Mouse (Mus musculus) midbrain, embryonic 13.5 days (tissue): ENCODE data around the gene Tmem45b. TPM values are rescaled to one million over a fixed set of nuclear protein-coding genes. Genes with fewer than 3 reads are reported as not detected.

Experiments
- ATAC-seq: fragments of 200-750 bp; cut with Nextera tagmentation; 2 replicates; pipeline ENCODE4 v1.8.0; 2017; ENCODE audit warnings: mild to moderate bottlenecking, moderate TSS enrichment, moderate library complexity
- H3K27ac ChIP-seq: fragments of 300-500 bp; sonication (generic); 2 replicates; pipeline ENCODE4 v1.5.1; 2015; ENCODE audit warnings: inconsistent platforms, mild to moderate bottlenecking, moderate library complexity
- H3K27me3 ChIP-seq: fragments of 300-500 bp; sonication (generic); 2 replicates; pipeline ENCODE4 v1.6.1; 2015; ENCODE audit warnings: mild to moderate bottlenecking, inconsistent platforms
- H3K36me3 ChIP-seq: fragments of 300-500 bp; sonication (generic); 2 replicates; pipeline ENCODE4 v1.6.1; 2015; ENCODE audit warnings: mild to moderate bottlenecking, inconsistent platforms
- H3K4me1 ChIP-seq: fragments of 300-500 bp; sonication (generic); replicated peaks from 2 replicates; pipeline ENCODE4 v1.6.1; 2015; ENCODE audit warnings: inconsistent platforms
- H3K4me2 ChIP-seq: fragments of 300-500 bp; sonication (generic); replicated peaks from 2 replicates; pipeline ENCODE4 v1.6.1; 2015; ENCODE audit warnings: moderate library complexity, mild to moderate bottlenecking, inconsistent platforms
- H3K4me3 ChIP-seq: fragments of 300-500 bp; sonication (generic); replicated peaks from 2 replicates; pipeline ENCODE4 v1.5.1; 2015; ENCODE audit warnings: mild to moderate bottlenecking, inconsistent platforms
- H3K9ac ChIP-seq: fragments of 300-500 bp; sonication (generic); replicated peaks from 2 replicates; pipeline ENCODE4 v1.6.1; 2015; ENCODE audit warnings: mild to moderate bottlenecking, inconsistent platforms
- H3K9me3 ChIP-seq: fragments of 300-500 bp; sonication (generic); 2 replicates; pipeline ENCODE4 v1.6.1; 2016; ENCODE audit warnings: mild to moderate bottlenecking, inconsistent platforms
- WGBS: fragments of 180-500 bp; shearing (Covaris S2); methylation state at CpG from one replicate; pipeline ENCODE4 v1.1.7; 2015; 5-methylcytosine and 5-hydroxymethylcytosine counted together
- polyA plus RNA-seq: library from polyadenylated mRNA; unstranded; fragments of >200 nt; fragmentation: Nextera tagmentation; extraction: Ambion mirVana; gene quantifications from 2 replicates; pipeline ENCODE4 v1.2.1, GENCODE M21; 2015

The Tmem45b gene
- polyA plus RNA-seq, 1 experiment from 2014 or later, result 0.13 TPM

DNA sequence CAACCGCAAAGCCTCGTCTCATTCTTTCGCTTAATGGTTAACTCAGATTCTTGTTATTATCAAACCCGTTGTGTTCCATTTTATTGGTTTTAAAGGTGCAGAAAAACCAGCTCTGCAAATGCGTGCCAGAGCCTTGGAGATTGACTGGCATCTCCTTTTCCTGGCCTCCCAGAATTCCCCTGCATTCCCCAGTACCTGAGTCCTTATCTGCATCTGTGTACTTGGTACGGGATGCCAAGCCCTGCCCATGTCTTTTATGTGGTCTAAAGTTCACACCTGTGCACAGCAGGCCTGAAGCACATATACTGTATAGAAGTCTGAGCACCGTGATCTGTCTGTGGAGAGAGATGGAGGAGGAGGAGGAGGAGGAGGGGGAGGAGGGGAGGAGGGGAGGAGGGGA, 26.4 kb downstream of the Tmem45b start:
- H3K4me3 ChIP-seq, result no peak overlapping the region
- H3K27ac ChIP-seq, result no peak overlapping the region
- no peaks in the 10 kb centered on the region for H3K9me3 ChIP-seq
- WGBS, result 90% methylated on average over 7 of the region's 7 CpGs
- no peak overlapping the region for H3K4me2 ChIP-seq
- no peak overlapping the region for H3K9ac ChIP-seq
- ATAC-seq, result no peak
- H3K36me3 ChIP-seq, result no peaks in the 10 kb centered on the region
- H3K4me1 ChIP-seq, result no peaks in the 10 kb centered on the region
- H3K27me3 ChIP-seq, result no peaks in the 10 kb centered on the region

DNA sequence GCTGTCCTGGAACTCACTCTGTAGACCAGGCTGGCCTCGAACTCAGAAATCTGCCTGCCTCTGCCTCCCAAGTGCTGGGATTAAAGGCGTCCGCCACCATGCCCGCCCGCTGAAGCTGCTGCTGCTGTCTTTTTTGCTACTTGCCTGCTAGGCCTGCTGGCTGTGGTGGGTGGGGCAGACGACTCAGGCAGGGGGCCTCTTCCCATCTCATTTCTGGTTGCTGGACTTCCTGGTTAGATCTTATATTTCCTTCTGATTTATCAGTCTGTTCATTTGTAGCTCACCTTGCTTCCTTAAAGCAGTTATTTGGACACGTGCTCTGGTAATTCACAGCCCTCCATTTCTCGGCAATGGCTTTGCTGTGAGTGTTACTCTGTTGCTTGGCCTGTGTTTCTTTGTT, 28.8 kb downstream of the Tmem45b start:
- ATAC-seq, result no peak
- Histone ChIP-seq H3K4me1 (no peaks in the 10 kb centered on the region), H3K27ac (no peak overlapping the region), H3K4me2 (no peak overlapping the region), H3K4me3 (no peak overlapping the region), H3K27me3 (no peaks in the 10 kb centered on the region), H3K9ac (no peak overlapping the region), H3K9me3 (no peaks in the 10 kb centered on the region), H3K36me3 (no peaks in the 10 kb centered on the region)
- 89% methylated on average over 8 of the region's 8 CpGs for WGBS

- no peaks in the 10 kb centered on the region for H3K27me3 ChIP-seq
- WGBS, result 90% methylated on average over 3 of the region's 3 CpGs
- H3K9me3 ChIP-seq, result no peaks in the 10 kb centered on the region
- no peak overlapping the region for H3K27ac ChIP-seq
- no peak overlapping the region for H3K4me3 ChIP-seq
- H3K4me1 ChIP-seq, result no peaks in the 10 kb centered on the region
- H3K36me3 ChIP-seq, result no peaks in the 10 kb centered on the region
- no peak overlapping the region for H3K9ac ChIP-seq
- no peak for ATAC-seq
- H3K4me2 ChIP-seq, result no peak overlapping the region
Observed at GRCm38 (mm10) chr9:31433431-31433830, 30.8 kb downstream of the Tmem45b start.

DNA sequence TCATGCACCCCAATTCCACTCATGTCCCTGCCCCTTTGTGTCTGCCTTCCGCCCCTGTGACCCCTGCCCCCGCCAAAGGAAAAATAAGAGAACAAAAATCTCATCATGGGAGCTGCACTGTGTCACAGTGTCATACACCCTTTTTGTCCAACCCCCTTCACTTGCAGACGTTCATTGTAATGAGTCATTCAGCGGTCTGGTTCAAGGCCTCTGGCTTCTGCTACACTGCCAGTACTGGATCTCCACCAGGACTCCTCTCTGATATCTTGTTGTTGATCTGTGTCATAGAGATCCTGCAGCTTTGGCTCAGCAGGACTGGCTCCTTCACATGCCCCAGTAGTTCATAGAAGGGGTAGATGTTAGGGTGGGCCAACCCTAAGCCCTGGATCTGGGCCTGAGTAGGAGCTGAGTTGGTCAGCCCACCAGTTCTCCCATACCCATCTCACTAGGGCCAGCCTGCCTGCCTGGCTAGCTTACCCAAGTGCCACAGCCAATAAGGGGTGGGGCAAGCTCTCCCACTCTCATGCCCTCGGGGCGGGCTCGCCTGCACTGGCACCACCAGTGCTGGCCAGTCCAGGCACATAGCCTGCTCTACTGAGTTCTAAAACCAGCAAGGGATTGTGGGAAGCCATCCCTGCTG, 31.8 kb downstream of the Tmem45b start:
- H3K27ac ChIP-seq, result no peak overlapping the region
- 82% methylated on average over 7 of the region's 7 CpGs for WGBS
- 0 out of 2 replicates have a peak, but pooled peaks have one; percentile 17 for ATAC-seq

DNA sequence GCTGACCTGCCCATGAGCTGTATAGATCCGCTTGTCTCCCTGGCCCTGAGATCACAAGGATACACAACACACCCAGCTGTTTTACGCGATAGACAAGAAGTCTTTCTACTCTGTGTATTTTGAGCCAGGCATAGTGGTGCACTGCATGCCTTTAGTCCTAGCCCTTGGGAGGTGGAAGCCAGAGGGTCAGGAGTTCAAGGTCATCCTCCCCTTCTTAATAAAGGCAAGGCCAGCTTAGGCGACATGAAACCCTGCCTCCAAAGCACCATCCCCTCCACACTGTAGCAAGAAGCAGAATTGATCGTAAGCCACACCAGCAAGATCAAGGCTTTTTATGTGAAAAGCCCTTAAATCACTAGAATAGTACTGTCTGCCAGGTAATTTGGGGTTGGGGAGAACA, 32.5 kb downstream of the Tmem45b start:
- no peak for ATAC-seq
- H3K4me3 ChIP-seq, result no peak overlapping the region
- no peaks in the 10 kb centered on the region for H3K36me3 ChIP-seq
- no peak overlapping the region for H3K27ac ChIP-seq
- WGBS, result 87% methylated on average over 5 of the region's 5 CpGs
- H3K4me1 ChIP-seq, result no peaks in the 10 kb centered on the region
- H3K9ac ChIP-seq, result no peak overlapping the region
- H3K27me3 ChIP-seq, result no peaks in the 10 kb centered on the region
- H3K9me3 ChIP-seq, result no peaks in the 10 kb centered on the region
- no peak overlapping the region for H3K4me2 ChIP-seq

More for the DNA sequence above, 31.8 kb downstream of the Tmem45b start:
- no peaks in the 10 kb centered on the region for H3K4me1 ChIP-seq
- H3K36me3 ChIP-seq, result no peaks in the 10 kb centered on the region
- no peaks in the 10 kb centered on the region for H3K27me3 ChIP-seq
- no peak overlapping the region for H3K4me3 ChIP-seq
- H3K9ac ChIP-seq, result no peak overlapping the region
- H3K4me2 ChIP-seq, result no peak overlapping the region
- no peaks in the 10 kb centered on the region for H3K9me3 ChIP-seq

DNA sequence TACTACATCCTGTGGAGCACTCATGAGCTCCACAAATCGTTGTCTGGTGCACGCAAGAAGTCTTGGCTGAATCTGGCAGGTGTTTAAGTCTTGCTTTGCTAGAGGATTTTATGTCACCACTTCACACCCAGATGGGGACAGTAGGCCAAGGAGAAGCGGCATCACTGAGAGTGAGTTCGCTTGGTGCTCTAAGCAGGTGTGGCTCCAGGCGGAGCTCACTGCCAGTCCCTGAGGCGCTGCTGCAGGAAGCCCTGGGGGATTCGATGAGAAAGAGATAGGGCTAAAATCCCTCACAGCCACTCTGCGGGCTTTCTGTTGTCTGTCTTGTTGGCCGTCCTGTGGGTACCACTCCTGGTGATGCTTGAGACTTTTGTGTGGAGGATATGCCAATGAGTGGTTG, 34.3 kb downstream of the Tmem45b start:
- H3K4me1 ChIP-seq, result no peaks in the 10 kb centered on the region
- no peak overlapping the region for H3K4me3 ChIP-seq
- H3K9me3 ChIP-seq, result no peaks in the 10 kb centered on the region
- H3K4me2 ChIP-seq, result no peak overlapping the region
- H3K27ac ChIP-seq, result no peak overlapping the region
- H3K27me3 ChIP-seq, result no peaks in the 10 kb centered on the region
- H3K36me3 ChIP-seq, result peaks cover 5% of the 10 kb centered on the region; the same call in 1 of the 2 replicates
- WGBS, result 79% methylated on average over 9 of the region's 9 CpGs
- no peak for ATAC-seq
- no peak overlapping the region for H3K9ac ChIP-seq

- no peak overlapping the region for H3K27ac ChIP-seq
- 94% methylated on average over 7 of the region's 7 CpGs for WGBS
- no peak overlapping the region for H3K9ac ChIP-seq
- no peaks in the 10 kb centered on the region for H3K4me1 ChIP-seq
- H3K4me3 ChIP-seq, result no peak overlapping the region
- H3K9me3 ChIP-seq, result no peaks in the 10 kb centered on the region
- no peak overlapping the region for H3K4me2 ChIP-seq
- no peaks in the 10 kb centered on the region for H3K27me3 ChIP-seq
- ATAC-seq, result no peak
- peaks cover 11% of the 10 kb centered on the region for H3K36me3 ChIP-seq
Observed at GRCm38 (mm10) chr9:31428971-31429370, 35.3 kb downstream of the Tmem45b start.

GRCm38 (mm10) chr9:31422143-31422542, 42.1 kb downstream of the Tmem45b start:
- peaks cover 69% of the 10 kb centered on the region for H3K36me3 ChIP-seq
- no peaks in the 10 kb centered on the region for H3K27me3 ChIP-seq
- no peak for ATAC-seq
- 92% methylated on average over 5 of the region's 5 CpGs for WGBS
- H3K4me3 ChIP-seq, result no peak overlapping the region
- no peak overlapping the region for H3K27ac ChIP-seq
- no peaks in the 10 kb centered on the region for H3K9me3 ChIP-seq
- no peaks in the 10 kb centered on the region for H3K4me1 ChIP-seq
- H3K4me2 ChIP-seq, result no peak overlapping the region
- no peak overlapping the region for H3K9ac ChIP-seq

- ATAC-seq, result no peak
- WGBS, result 87% methylated on average over 1 of the region's 1 CpGs
- Histone ChIP-seq H3K36me3 (peaks cover 83% of the 10 kb centered on the region), H3K27me3 (no peaks in the 10 kb centered on the region), H3K4me3 (no peak overlapping the region), H3K4me1 (no peaks in the 10 kb centered on the region), H3K9ac (no peak overlapping the region), H3K9me3 (no peaks in the 10 kb centered on the region), H3K27ac (no peak overlapping the region), H3K4me2 (no peak overlapping the region)
Observed at GRCm38 (mm10) chr9:31418821-31419220, 45.4 kb downstream of the Tmem45b start.

GRCm38 (mm10) chr9:31412165-31412564, 52.1 kb downstream of the Tmem45b start:
- Histone ChIP-seq H3K4me1 (no peaks in the 10 kb centered on the region), H3K9me3 (no peaks in the 10 kb centered on the region), H3K27ac (no peak overlapping the region), H3K27me3 (no peaks in the 10 kb centered on the region), H3K36me3 (peaks cover 89% of the 10 kb centered on the region), H3K9ac (no peak overlapping the region), H3K4me2 (no peak overlapping the region), H3K4me3 (no peak overlapping the region)
- ATAC-seq, result no peak
- WGBS, result 95% methylated on average over 4 of the region's 4 CpGs

DNA sequence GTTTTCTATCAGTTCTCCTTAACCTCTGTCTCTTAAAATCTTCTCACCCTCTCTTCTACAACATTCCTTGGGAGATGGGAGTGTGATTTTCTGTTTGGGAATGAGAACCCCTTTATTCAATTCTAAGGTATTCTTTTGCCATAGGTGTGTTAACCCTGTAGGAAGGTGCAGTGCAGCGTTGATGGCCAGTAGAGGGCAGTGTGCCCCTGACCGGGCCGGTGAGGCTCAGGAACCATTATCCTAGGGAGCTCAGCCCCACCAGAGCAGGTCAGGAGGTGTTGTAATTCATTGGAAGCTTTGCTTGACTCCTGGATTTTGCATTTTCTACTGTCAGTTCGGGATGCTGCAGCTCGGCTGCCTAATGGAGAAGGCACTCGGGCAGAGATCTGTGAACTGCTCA, 59.0 kb downstream of the Tmem45b start:
- Histone ChIP-seq H3K4me3 (no peak overlapping the region), H3K27ac (no peak overlapping the region), H3K9ac (no peak overlapping the region), H3K9me3 (no peaks in the 10 kb centered on the region), H3K4me2 (no peak overlapping the region), H3K36me3 (peaks cover 90% of the 10 kb centered on the region), H3K27me3 (no peaks in the 10 kb centered on the region), H3K4me1 (no peaks in the 10 kb centered on the region)
- no peak for ATAC-seq
- 64% methylated on average over 6 of the region's 6 CpGs for WGBS

- Histone ChIP-seq H3K27ac (no peak overlapping the region), H3K9me3 (no peaks in the 10 kb centered on the region), H3K27me3 (no peaks in the 10 kb centered on the region), H3K4me3 (no peak overlapping the region), H3K4me1 (no peaks in the 10 kb centered on the region), H3K4me2 (no peak overlapping the region), H3K36me3 (peaks cover 90% of the 10 kb centered on the region), H3K9ac (no peak overlapping the region)
- WGBS, result 85% methylated on average over 2 of the region's 2 CpGs
- ATAC-seq, result no peak
Observed at GRCm38 (mm10) chr9:31404311-31404710, 60.0 kb downstream of the Tmem45b start.

GRCm38 (mm10) chr9:31400441-31400840, 63.8 kb downstream of the Tmem45b start:
- Histone ChIP-seq H3K4me3 (no peak overlapping the region), H3K4me1 (no peaks in the 10 kb centered on the region), H3K4me2 (no peak overlapping the region), H3K9ac (no peak overlapping the region), H3K9me3 (no peaks in the 10 kb centered on the region), H3K27ac (no peak overlapping the region), H3K27me3 (no peaks in the 10 kb centered on the region), H3K36me3 (peaks cover 97% of the 10 kb centered on the region)
- no peak for ATAC-seq
- WGBS, result 61% methylated on average over 4 of the region's 4 CpGs
